Mouse (Mus musculus) small intestine, adult 2 months (tissue): ENCODE measurements at regions not wholly inside any gene's neighbourhood (a gene's known extent, or its start where the extent isn't known, plus 50 kb on each side); places are given as distances from the start of the nearest gene placed in this dataset.

Experiments
- CTCF ChIP-seq: fragments of 200-500 bp; IDR thresholded peaks from 2 replicates; pipeline ENCODE4 v1.5.1; 2012; ENCODE audit warnings: low read depth, mild to moderate bottlenecking, control low read depth, inconsistent platforms, low read length, moderate library complexity, mixed read lengths; ENCODE audit not compliant: insufficient replicate concordance, insufficient read length; ENCODE audit errors: extremely low read depth
- POLR2A ChIP-seq: fragments of 200-500 bp; IDR thresholded peaks from 2 replicates; pipeline ENCODE4 v1.6.1; 2012; ENCODE audit warnings: low read depth, mild to moderate bottlenecking, control low read depth, inconsistent platforms, low read length, moderate library complexity

GRCm38 (mm10) chr13:28560081-28560480, 302.8 kb downstream of the Gm11361 start:
- no peak for TF ChIP-seq POLR2A
- no peak for TF ChIP-seq CTCF
